Mouse (Mus musculus): ENCODE results near the gene Arhgef2.
"Not testable (repeated sequence)": the region's sequence is repeated elsewhere in the genome, so short reads cannot be mapped to it uniquely, and the experiment has no call there.

Arhgef2 gene

DNA sequence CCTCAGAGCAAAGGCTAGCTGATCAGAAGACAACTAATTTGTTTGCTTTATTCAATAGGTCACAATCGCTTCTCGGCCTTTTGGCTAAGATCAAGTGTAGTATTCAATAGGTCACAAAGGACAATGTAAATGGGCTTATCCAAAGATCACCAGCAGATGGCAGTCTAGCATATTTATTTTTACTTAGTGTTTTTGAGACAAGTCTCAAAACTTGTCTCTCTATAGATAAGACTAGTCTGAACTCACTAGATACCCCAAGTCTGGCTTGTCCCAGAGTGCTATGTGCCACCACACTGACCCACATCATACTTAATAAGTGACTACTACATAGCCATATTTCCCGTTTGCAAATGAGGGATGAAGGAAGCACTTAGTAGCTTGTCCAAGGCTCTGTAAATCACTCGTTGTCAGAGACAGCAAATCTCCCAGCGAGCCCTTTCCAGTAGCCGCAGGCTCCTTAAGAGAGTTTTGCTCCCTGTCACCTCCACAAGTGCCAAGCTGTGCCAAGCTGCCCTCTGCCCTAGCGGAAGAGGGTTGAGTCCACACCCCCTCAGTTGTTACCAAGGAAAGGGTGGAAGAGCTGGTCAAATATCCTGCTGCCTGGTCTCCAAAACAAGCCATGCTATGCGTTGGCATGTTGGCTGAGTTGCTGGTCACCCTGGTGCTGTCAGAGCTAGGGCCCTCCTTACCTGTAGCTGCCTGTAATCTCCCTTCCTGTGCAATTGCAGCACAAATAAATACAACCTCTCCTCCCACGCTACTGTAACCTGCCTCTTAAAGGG, 13.6 kb upstream of the Arhgef2 start:
- DNase-seq = peak in 1 of 2 experiments; percentile 54

DNA sequence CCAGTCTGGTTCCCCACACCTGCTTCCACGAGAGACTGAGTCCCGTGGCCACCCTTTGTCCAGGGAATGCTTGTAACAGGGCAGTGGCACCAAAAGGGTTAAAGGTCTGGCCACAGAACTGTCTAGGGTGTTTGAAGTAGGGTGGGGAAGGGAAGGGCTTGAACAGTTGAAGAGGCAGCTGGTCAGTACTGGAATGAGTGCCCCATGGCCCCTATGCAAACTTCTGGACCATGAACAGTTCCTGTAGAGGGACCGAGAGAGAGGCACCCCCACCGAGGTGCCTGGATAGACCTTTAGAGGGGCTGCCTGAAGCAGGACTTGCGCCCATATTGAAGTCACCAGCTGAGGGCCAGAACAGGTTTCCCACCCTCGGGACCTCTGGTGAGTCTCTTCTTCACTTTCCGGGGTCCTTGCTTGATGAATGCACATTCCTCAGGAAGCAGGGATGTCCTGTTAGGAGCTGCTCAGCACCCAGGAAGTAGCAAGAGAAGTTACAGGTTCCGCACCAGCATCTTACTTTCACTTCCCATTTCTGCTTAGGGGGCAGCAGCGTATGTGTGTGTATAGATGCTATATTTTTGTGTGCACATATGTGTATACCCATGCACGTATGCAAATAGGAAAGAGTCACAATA, 12.7 kb upstream of the Arhgef2 start:
- DNase-seq = no peak

DNA sequence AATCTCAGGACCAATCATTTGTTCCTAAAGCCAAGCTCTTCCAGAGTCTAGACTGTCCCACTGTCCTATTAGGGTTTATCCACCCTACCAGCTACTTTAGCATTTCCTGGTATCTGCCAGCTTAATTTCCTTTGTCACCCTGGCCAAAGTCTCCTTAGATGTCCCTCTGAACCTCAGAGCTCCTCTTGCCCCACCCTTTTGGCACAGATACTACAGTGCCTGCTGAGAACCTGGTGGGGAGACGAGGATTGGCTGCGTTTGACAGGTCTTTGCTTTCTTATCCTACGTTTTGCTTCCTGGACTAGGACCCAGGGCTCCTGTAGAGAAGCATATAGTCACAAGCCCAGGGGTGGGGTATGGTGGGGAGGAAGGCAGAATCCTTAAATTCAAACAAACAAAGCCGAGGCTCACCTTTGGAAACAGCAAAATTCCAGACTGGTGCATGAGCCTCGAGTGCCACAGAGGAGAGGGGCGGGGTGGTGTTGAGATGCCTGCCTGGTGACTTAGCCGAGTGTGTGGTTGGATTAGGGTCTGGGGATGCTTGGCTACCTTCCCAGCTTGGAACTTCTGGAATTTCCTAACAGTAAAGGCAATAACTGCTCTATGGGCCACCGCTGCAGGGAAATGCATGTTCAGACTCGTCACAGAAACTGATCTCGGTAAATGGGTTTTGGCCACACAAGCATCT, 11.7 kb upstream of the Arhgef2 start:
- peak; percentile 21 to 38 for DNase-seq

DNA sequence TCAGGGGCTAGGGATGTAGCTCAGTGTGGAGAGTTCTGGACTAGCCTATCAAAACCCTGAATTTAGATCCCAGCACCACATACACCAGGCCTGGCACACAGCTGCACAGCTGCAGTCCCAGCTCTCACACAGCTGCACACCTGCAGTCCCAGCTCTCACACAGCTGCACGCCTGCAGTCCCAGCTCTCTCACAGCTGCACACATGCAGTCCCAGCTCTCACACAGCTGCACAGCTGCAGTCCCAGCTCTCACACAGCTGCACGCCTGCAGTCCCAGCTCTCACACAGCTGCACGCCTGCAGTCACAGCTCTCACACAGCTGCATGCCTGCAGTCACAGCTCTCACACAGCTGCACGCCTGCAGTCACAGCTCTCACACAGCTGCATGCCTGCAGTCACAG, 9.2 kb upstream of the Arhgef2 start:
- not testable (repeated sequence) for DNase-seq

DNA sequence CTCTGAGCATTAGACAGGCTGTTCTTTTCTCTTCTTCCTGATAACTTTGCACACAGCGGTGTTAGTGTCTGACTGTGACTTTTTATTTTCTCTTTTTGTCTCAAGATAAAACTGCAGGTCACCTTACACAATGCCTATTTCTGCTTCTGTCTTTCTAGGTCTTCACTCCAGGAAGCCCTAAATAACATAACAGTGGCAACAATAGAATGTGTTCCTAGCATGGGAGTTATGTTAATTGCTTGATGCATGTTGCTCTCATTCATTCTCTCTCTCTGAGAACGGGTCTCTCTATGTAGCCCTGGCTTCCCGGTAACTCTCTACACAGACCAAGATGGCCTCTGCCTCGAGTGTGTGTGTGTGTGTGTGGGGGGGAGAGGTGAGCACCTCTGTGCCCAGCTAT, 3.3 kb upstream of the Arhgef2 start:
- no peak for DNase-seq

DNA sequence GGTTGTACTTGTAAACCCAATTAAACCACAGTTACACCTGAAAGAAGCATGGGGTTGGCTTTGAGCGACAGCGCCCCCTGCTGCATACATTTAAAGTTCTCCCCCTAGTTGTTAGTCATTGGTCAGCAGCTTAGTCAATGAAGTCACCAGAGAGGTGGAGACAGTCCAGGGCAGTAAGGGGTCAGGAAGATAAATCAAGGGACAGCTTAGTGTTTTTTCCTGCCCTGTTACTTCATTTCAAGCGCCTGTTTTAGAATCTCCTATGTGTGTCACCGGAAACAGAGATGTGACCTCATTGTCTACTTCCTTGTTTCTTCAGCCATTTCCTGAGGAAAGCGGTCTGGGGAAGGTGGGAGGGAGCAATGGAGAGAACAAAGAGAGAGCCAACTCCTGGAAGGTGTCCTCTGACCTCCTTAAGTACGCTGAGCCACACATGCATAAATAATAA, 2.0 kb upstream of the Arhgef2 start:
- peak; percentile 85 to 89 for DNase-seq

DNA sequence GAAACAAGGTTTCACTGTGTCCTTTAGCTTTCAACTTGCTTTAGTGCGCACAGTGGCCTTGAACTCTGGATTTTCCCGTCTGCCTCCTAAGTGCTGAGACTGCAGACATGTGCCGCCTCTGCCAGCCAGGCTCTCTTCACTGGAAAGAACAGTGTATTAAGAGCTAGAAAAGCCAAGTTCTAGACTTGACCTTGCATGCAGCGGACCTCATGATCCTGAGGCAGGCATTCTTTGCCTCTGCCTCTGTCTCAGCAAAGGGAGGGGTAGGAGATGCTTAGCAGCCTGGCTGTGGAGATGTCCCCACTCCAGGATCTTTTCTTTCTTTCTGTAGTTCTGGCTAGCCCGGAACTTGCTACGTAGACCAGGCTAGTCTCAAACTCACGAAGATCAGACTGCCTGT, 903 bp upstream of the Arhgef2 start:
- DNase-seq = no peak

DNA sequence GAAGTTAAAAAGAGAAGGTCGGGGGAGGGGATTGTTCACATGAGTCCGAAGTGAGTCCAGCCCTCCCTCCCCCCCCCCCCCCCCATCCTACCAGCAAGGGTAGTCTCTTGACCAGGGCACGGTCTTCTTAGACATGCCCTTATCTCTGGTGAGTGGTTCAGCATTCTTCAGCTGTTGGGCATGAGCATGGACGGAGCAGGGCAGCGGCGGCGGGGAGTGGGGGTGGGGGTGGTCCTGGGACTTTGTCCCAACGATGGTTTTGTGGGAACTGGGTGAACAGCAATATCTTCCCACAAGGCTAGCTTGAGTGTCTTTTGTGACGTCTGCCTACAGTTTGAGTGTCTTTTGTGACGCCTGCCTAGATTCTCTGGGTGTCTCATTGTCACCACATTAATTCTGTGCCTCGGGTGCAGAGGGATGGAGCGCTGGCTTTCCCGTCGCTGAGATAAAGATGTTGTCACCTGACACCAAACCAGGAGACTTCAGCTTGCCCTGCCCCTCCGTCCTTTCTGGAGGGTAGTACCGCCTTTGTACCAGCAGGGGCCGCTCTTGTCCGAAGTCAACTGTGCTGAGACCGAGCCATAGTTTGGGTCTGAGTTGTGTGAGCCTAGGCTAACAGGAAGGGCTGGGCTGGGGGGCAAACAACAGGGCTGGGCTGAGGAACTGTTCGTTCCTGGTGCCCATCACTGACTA, 1.4 kb downstream of the Arhgef2 start:
- DNase-seq = peak; percentile 91 to 92

DNA sequence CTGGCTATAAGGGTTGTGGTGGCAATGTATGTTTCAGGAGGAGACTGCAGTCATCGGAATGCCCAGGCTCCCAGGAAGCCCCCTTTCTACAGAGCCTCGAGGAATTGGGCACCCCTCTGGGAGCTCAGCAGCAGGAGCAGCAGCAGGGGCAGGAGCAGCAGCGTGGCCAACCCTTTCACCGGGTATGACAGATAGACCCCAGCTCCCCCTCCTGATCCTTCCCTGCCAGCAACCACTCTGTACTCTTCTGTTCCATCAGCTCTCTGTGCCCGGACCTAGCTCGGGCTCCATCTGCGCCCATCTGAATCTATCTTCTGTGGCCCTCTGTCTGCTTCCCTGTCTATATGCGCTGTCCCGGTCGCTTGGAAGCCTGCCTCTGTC, 2.0 kb downstream of the Arhgef2 start:
- no peak for DNase-seq

DNA sequence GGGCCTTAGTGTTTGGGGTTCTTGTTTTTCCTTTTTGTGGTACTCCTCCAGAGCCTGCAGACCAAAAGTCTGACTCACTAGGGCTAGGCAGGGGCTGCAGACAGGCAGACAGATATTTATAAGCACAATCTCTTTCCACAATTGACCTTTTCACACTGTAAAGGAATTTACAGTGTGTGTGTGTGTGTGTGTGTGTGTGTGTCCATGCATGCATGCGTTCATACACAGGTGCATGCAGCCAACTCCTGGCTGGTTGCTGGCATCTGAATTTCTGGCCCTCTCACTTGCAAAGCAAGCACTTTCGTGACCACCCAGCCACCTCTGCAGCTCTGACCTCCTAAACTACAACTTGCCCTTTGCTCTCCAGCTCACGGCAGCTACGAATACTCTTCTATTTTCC, 3.3 kb downstream of the Arhgef2 start:
- no peak for DNase-seq

DNA sequence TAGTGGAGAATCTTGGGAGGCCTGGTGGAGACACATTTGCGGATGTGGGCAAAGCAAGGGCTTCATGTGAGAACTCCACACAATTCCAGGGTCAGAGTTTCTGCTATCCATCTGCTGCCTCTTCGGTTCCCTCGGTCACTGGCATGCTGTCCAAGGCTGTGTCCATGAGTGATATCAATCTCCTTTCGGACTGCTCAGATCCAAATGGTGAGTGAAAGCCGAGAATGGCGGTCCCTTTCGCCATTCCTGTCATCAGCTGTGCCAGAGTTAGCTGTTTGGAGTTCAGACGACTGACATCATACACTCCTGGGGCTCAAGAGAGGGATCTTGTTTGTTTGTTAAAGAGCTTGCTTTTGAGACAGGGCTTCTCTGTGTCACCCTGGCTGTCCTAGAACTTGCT, 8.7 kb downstream of the Arhgef2 start:
- DNase-seq = no peak

DNA sequence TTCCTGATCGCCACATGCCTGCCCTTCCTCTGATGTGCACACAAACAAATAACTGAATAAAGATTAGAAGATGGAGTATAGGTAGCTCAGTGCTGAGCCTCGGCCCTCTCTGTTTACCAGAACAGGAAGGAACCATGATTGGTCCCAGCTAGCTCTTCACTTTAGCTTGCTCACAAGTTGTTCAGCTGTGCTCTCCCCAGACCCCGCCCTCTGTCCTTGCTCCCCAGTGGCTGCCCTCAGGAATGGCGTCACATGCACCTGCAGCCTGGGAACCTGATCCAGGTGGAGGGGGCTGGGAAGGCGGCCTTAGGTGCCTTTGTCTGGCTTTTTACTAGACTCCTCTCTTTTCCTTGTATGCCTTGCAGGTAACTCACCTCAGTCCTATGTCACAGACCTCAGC, 9.4 kb downstream of the Arhgef2 start:
- DNase-seq = peak; percentile 55 to 73

DNA sequence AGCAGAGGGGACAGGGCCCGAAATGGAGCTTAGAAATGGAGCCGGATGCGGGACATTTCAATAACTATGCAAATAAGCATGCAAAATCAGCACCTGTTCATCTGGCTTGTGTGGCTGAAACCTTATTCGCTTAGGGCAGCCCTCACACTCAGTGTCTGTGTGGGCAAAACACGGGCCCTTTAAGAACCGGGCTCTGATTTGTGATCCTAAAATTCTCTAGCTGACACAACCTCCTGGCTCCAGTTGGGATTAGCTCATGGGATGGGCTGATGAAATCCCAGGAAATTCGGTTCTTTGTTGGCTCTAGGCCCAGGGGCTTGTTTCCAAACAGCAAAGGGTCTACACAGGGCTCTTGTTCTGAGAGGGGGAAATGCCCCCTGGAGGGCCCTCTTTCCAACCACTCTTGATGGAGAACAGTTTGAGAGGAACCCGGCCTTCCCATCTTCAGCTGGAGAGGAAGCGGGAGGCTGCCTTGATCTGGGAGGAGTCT, 10.2 kb downstream of the Arhgef2 start:
- peak; percentile 51 to 65 for DNase-seq

DNA sequence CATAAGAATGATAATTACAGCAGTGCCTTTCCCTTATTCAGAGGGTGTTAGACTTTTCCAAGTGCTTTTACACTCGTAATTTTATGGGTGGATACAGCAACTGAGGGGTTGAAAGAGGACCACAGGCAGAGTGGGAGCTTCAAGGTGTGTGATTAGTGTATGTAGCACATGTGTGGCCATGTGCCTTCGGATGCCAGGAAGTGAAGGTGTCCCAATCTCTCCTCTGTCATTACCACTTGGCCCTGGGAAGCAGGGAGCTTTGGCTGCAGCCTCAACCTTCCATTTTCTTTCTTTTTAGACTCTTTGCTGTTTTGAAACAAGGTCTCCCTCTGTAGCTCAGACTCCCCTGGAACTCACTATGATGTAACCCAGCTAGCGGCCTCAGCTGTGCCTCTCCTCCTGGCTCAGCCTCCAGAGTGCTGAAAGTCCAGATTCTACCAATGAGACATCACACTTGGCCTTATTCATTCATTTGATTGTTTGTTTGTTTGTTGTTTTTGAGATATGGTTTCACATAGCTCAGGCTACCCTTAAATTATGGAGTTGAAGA, 11.3 kb downstream of the Arhgef2 start:
- no peak for DNase-seq

DNA sequence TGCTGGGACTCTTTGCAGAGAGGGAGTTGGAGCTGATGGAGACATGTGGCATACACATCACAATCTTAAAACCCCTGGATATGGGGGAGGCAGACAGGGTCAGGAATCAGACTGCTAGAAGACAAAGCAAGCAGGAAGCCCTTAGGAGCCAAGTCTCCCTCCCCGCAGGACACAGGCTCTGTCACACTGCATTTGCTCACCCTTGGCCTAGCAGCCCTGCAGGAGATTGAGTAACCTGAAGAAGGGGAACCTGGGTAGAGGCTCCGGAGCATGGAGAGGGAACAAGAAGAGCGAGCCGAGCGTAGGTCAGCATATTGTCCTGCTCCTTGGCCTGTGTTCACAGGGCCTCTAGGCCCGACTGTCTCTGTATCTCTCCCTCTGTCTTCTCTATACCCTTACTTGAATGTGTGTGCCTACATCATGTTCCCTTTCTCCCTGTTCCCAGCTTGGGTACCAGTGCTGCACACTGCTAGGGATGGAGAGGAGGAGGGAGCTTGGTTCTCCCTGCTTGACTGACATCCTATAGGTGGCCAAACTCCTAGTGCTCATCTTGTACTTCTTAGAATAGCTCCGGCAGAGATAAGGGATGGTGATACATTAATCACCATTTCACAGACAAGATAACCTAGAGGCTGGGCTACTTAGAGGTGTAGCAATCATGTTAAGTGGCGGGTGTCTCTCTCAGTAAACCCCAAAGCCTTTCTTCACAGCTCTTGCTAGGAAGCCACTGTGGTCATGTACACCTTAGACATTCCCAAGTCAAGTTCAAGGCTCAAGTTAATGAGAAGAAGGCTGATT, 12.5 kb downstream of the Arhgef2 start:
- peak in 1 of 2 experiments; percentile 54 for DNase-seq

DNA sequence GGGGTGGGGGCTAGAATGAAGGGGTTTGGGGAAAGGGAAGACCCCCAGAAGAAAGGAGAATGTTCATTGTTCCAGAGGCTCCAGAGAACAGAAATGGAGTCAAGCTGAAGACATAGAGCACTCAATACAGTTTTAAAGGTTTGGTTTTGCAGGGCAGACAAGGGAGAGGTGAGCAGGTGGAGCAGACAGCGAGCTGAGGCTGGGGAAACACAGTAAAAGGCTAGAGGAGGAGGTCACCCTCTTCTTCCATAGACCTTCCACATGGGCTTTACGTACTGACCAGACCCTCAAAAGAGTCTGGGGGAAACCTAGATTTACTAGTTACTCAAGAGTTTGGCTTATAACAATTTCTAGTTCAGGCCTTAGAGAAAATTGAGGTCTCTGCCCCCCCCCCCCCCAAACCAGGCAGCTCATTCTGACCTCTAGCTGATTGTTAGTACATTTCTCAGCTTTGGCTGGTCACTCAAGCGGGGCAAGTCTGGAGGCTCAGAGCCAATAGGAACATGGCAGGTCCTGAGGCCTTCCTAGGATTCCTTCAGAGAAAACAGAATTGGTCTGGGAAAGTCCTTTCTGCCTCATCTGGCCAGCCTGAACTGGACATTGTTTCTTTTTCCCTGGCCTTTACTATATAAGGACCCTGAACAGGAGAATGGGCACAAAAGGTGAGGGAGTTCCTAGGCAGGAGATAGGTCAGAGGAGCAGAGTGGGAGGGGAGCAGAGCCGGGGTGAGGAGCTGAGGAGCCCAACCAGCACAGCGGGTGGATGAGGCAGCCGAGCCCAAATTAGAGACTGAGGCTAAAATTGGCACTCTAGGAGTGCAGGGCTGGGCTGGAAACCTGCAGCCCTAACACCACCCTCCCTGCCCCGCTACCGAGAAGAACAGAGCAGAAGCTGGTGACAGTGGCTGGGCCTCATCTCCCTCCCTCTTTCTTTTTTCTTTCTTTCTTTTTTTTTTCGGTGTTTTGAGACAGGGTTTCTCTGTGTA, 13.6 kb downstream of the Arhgef2 start:
- peak; percentile 37 to 53 for DNase-seq

DNA sequence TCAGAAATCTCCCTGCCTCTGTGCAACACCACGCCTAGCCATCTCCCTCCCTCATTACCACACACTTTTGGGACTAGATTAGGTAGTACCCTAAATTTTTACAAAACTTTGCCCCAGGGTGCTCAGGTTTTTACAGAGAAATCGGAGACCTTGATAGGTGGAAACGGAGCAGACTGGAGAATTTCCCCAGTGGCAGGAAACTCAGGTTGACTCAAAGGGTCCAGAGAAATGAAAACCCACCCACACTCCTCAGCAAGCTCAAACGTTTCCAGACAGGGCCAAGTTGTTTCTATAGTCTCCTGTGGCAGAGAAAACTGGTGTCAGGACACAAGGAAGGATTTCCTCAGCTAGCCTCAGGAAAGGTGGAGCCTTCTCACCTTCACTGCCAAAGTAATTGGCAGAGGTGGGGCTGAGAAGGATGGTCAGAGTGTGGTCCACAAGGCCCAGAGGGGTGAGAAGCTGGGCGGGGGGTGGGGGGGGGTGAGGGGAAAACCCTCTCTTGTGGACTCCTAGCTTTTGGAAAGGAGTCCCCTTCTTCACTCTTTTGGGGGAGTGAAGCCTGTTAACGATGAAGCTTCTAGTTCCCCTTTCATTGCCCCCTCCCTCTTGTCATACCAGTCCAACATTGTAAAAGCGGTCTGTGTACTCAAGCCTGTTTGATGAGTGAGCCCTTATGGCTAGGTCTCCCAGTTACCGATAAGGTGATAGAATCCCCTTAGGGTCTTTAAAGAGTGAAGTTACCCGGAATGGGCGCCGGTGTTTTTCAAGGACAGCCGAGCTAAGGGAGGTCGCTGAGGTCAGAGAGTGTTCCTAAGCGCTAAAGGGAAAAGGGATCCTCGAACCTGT, 14.6 kb downstream of the Arhgef2 start:
- DNase-seq = no peak

DNA sequence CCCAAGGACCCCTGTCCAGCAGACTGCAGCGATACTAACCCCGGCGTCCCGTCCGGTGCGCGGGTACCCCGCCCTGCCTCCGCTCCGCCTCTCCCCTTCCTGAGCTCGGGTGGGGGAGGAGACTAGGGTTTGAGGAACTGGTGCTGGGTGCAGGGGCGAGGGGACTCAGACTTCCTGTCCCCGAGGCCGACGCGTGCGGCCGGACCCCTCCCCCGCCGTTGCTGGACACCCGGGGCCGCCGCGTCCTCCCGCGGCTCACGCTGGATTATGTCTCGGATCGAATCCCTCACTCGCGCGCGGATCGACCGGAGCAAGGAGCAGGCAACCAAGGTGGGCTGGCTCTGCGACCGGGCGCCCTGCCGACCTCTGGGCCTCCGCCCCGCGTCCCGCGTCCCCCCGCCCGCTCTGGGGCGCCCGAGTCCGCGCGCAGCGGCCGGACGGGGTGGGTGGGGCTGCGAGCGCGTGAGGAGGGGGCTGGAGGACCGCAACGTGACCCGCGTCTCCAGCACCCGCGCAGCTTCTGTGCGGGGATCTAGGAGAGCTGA, 15.3 kb downstream of the Arhgef2 start:
- peak; percentile 82 to 90 for DNase-seq

DNA sequence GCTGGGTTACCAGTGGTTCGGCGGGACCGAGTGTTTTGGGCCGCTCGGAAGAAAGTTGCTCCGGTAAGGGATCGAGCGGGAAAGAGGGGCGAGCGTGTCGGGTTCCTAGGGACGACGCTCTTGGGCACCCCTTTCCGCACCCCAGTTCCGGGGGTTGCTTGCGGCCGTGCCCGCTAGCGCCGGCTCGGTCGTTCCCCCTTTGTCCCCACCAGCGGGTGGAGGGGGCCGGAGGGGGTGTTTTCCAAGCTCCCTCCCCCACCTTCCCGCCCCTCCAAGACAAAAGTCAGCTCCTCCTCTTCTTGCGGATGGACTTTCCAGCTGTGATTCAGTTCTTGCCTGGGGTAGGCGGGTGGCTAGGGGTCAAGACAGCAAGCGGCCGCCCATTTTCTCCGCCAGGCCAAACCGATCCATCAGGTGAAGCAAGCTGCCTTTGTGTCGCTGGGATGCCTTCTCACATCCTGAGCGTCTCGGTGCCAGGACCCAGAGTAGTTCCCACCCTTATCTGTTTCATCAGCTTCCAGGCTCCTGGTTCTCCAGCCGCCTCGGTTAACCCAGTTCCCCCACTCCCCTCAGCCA, 15.9 kb downstream of the Arhgef2 start:
- peak; percentile 73 to 85 for DNase-seq

Measured in kidney, postnatal 4 days (tissue).